Mouse (Mus musculus) monocyte, adult 5-6 weeks (primary cell): ENCODE measurements around the gene Hist1h2ah. TPM values are rescaled to one million over a fixed set of nuclear protein-coding genes. Genes with fewer than 3 reads are reported as not detected.
"Not testable (repeated sequence)": the region's sequence is repeated elsewhere in the genome, so short reads cannot be mapped to it uniquely, and the experiment has no call there.

Experiments
- ATAC-seq: fragments of 153-309, 156-312 bp; replicated peaks from 2 replicates; pipeline ENCODE4 v1.8.0; 2017; ENCODE audit warnings: mild to moderate bottlenecking; ENCODE audit not compliant: low TSS enrichment, insufficient number of reproducible peaks, severe bottlenecking, poor library complexity, low FRiP score
- total RNA-seq: library from RNA; stranded (forward); fragments of 200-1000, 200-491, 200-594 nt; gene quantifications from 3 replicates; pipeline ENCODE4 v1.2.3, GENCODE M21; 2017

The Hist1h2ah gene
- total RNA-seq: 11.3 to 37.5 TPM in 2 of 3 replicates, not detected in the other

DNA sequence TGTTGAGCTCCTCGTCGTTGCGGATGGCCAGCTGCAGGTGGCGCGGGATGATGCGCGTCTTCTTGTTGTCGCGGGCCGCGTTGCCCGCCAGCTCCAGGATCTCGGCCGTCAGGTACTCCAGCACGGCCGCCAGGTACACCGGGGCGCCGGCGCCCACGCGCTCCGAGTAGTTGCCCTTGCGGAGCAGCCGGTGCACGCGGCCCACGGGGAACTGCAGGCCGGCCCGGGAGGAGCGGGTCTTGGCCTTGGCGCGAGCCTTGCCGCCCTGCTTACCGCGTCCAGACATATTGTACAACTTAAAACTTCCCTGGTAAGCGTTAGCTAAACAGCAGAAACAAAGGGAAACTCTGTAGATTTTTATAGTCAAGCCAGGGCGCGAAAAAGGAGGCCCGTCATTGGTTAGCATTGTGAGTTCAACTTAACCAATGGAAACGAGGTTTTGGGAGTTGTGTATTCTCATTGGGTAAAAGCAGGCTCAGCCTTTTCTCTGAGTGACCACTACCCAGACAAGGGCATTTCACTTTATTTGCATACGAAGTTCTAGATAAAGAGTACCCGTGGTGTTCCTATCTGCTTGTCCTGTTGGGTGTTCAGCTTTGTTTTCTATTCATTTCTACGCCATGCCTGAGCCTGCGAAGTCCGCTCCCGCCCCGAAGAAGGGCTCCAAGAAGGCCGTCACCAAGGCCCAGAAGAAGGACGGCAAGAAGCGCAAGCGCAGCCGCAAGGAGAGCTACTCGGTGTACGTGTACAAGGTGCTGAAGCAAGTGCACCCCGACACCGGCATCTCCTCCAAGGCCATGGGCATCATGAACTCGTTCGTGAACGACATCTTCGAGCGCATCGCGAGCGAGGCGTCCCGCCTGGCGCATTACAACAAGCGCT, at the start of gene Hist1h2ah, which contains the start of gene Hist1h2bk:
Gene Hist1h2ah, minus strand, starts transcription at position 302 of the 882 bp plus-strand sequence.
Gene Hist1h2bk, plus strand, starts transcription at position 604 of the 882 bp plus-strand sequence.
- peak; percentile 99 for ATAC-seq

DNA sequence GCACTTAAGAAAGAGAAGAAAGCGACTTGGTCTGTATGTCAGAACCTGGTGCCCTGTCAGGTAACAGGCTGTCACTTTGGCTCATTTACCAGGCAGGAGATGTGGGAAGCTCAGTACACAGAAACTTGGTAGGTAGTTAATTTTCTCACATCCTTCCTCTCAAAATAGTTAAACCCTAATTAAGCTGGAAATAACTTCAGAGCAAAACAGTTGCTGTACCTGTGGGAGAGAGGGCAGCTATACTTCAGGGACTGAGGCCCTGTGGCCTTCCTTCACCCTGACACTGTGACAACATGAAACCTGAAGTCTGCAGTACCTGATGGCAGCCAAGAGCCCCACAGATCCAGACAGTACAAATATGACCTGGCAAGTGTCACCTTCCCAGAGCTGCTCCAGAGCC, 48.8 kb upstream of the Hist1h2ah start, which contains the start of gene Vmn1r188:
Gene Vmn1r188, plus strand, starts transcription at position 301 of the 400 bp plus-strand sequence.
- not testable (repeated sequence) for ATAC-seq

DNA sequence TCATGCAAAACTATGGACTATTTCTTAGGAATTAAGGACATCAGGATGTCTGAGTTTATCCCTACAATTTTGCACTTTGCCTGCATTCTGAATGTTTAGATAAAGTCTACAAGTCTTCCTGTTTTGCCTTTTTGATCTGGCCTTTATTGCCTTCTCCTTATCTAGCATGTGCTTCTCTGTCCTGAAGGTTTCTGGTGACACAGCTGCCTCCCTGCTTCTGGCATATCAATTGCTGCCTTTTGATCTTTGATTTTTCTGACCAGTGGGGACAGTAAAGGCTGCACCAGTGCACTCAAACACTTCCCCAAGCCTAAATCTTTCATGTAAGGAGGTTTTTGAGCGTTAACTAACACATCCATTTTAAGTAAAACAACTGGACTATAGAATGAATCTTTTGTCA, 28.1 kb upstream of the Hist1h2ah start:
- ATAC-seq: no peak

DNA sequence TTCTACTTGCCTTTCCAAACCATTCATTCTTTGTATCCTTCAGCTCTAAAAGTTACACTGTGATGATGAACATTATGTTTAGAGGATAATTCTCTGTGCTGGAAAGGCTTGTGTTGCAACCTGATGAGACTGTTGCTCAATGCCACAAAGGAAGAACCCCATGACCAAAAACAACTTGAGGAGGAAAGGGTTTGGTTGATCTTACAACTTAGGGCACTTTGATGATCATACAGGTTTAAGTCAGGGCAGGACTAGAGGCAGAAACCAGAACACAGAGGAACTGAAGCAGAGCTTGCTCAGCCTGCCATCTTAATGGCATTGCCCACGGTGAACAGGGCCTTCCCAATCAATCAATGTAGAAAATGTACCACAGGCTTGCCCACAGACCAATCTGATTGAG, 26.1 kb upstream of the Hist1h2ah start:
- no peak for ATAC-seq

DNA sequence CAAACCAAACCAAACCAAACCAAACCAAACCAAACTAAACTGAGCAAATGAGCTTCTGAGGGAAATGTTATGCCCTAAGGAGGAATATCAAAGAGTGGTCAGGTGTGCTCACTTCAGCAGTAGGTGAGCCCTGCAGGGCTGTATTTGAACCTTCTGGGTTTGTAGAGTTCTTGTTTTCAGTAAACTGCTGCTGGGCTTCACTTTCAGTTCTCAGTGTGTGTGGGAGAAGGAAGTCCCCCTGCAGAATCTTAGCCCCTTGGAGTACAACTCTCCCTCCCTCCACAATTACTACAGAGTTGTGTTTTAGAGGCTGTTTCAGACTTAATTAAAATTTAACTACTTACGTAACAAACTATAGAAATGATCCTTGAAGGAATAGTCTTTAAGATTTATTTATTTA, 18.4 kb upstream of the Hist1h2ah start:
- ATAC-seq: no peak

DNA sequence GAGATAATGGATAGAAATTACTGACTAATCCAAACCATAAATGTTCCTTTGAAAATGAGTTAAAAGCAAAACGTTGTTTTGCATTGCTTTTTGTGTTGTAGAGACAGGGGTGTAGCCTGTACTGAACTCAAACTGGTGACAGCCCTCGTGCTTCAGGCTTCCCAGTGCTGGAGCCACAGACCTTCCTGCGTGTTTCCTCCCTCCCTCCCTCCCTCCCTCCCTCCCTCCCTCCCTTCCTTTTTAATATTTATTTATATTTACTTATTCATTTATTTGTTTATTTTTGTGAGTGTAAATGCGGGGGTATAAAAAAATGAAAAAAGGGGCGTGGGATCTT, 16.1 kb upstream of the Hist1h2ah start:
- no peak for ATAC-seq

DNA sequence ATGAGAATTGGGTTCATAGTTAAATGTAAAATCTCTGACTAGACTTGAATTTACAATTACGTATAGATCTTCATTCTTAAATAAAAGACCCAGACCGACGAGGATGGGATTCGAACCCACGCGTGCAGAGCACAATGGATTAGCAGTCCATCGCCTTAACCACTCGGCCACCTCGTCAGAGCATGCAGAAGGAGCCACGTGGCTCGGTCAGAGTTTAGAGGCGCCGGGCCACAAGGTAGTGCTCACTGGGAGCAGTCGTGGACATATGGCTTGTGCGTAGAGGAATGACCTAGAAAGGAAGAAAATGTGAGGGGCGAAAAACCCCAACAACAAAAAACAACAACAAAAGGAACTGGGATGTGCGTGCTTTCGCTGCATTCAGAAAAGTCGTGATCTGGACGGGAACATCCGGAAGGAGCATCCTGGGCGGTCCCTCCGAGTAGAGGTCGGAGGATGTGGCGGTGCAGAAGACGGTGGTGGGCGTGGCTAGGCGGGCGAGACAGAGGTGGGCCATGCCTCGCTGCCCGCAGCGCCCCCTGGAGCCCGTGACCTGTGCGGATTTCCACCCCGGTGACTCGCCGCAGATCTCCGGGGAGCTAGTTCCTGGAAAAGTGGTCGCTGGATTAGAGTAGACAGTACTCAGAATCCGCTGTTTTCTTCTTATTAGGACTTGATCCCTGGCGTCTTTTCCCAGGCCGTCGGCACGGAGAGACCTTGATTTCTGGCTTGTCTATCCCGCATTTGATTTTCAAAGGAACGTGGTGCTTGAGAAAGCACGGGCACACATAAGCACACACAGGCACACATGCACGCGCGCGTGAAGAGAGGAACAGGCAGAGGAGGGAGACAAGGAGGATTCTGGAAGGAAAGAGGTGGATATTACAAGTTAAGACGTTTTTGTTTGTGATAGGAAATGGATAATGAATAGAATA, 15.5 kb upstream of the Hist1h2ah start:
- ATAC-seq: peak; percentile 88

DNA sequence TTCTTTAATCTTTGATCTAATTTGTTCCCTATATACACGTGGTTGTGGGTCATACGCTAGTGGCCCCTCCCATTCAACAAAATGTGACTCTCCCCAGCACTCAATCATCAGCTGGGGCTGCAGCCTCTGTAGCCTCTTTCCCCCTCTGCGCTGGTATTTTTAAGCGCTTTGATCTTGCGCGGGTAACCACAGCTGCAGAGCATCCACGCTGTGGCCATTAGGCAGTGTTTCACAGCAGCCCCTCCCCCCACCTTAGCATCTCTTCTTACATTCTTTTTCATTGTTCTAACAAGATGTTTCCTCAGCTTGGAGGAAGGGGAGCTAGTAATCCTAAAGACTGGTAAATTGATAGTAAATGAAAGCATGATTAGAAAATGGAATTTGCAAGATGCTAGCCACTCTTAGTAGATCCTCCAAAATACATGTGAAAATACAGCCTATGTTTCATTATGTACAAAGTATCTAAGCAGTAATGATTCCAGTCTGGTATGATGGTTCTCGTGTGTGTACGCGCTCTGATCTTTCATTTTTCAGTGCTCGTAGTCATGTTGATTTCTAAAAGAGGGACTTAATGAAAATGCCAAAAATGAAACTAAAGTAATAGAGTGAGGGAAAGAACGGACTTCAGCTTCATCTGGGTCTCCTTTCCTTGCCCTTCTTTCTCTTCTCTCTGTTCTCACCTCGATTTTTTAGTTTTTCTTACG, 14.5 kb upstream of the Hist1h2ah start:
- 0 out of 2 replicates have a peak, but pooled peaks have one; percentile 15 for ATAC-seq

DNA sequence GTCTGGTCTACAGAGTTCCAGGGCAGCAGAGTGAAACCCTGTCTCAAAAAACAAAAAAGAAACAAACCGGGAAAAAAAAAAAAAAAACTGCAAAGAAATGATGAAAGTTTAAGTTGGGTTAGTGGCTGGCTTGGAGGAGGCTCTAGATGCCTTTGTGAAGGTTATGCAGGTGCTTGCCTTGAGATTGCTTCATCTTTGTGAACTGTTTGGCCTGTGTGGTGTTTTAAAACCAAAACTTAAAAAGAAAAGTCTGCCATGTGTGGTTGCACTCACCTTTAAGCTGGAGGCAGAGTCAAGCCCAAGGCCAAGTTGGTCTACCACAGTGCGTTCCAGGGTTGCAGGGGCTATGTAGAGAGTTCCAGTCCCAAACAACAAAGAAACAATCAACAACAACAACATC, 13.7 kb upstream of the Hist1h2ah start:
- ATAC-seq: no peak

DNA sequence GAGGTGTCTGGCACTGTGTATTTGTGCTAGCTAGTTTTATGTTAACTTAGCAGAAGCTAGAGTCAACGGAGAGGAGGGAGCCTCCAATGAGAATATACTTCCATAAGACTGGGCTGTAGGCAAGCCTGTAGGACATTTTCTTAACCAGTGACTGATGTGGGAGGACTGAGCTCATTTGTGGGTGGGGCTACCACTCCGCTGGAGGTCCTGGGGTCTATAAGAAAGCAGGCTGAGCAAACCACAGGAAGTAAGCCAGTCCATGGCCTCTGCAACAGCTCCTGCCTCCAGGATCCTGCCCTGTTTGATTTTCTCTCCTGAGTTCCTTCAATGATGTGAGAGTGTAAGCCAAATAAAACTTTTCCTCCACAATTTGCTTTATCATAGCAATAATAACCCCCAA, 9.9 kb upstream of the Hist1h2ah start:
- no peak for ATAC-seq

DNA sequence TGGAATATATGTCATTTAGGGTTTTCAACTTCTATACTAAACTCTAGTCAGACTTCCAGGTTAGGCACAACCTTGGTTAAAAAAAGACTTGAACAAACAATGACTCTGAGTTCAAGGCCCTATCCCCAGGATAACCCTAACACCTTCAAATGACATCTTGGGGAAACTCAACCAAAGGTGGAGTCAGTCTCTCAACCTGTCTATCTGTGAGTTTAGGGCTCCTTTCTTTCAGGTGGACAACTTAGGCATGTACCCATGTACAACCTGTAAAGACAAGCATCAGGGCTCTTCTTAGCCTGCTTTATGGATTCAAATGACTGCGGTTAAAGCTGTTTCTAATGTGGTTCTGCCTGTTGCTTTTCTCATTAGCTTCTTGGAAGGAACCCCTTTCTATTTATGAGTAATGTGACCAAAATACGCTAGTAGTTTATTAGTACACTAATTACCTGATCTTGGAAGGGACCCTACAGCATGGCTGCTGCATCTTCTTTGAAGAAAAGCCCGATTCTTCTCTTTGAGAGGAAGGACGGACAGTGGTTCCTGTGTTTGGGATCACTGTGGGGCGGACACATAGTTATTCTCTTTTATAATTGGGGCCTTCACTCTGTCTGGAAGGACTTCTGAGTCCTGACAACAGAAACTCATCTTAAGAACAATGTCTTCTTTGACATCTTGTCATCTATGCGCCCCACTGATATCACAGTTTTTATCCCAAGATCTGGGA, 9.2 kb upstream of the Hist1h2ah start:
- no peak for ATAC-seq

DNA sequence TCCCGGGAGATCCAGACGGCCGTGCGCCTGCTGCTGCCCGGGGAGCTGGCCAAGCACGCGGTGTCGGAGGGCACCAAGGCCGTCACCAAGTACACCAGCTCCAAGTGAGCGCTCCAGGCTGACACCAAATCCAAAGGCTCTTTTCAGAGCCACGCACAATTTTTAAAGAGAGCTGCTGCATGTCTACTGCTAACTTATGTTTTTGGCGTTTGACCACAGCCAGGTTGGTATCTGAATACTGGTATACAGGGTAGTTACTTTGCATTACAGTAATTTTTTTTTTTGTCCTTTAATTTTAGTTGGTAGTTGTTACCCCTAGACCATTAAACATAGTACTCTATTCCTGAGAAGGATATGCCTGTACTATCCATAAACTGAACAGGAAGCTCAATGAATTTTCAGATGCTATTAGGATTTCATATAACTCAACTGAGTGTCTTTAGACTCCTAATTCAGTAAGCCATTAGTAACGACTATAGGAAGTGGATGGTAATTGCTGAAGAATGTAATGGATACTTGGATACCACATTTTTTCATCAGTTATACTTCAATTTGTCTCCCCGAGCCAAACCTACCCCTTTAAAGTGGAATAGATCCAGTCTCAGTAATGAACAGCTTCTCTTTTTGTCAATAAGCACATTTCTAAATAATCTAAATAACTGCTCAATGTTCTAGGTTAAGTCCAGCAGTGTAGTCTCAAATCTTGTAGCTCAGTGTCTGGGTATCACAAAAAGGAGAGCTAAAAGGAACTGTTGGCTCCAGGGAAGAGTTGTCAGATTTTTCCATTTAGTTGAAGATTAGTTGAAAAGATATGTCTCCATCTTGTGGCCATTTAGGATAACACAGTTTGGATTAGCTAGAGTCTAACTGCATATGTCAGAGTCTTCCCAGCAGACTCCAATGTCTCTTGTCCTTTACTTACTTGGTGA, 8.4 kb upstream of the Hist1h2ah start:
- ATAC-seq: 0 out of 2 replicates have a peak, but pooled peaks have one; percentile 11

DNA sequence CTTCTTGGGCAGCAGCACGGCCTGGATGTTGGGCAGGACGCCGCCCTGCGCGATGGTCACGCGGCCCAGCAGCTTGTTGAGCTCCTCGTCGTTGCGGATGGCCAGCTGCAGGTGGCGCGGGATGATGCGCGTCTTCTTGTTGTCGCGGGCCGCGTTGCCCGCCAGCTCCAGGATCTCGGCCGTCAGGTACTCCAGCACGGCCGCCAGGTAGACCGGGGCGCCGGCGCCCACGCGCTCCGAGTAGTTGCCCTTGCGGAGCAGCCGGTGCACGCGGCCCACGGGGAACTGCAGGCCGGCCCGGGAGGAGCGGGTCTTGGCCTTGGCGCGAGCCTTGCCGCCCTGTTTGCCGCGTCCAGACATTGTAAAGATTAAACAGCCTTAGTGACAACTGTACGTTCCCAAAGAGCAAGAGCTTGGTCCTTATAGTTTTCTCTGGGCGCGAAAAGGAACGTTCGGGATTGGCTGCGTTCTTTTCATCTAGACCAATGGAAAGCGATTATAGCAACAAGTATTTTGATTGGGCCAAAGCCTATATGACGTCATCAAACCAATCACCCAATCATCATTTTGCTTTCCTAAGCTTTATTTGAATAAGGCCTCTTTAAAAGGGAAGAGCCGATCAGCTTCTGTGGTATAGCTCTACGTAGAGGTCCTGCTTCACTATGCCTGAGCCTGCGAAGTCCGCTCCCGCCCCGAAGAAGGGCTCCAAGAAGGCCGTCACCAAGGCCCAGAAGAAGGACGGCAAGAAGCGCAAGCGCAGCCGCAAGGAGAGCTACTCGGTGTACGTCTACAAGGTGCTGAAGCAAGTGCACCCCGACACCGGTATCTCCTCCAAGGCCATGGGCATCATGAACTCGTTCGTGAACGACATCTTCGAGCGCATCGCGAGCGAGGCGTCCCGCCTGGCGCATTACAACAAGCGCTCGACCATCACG, 7.5 kb upstream of the Hist1h2ah start, which contains the start of the genes Hist1h2ag and Hist1h2bj:
Gene Hist1h2ag, minus strand, starts transcription at position 377 of the 935 bp plus-strand sequence.
Gene Hist1h2bj, plus strand, starts transcription at position 647 of the 935 bp plus-strand sequence.
- peak; percentile 83 for ATAC-seq

DNA sequence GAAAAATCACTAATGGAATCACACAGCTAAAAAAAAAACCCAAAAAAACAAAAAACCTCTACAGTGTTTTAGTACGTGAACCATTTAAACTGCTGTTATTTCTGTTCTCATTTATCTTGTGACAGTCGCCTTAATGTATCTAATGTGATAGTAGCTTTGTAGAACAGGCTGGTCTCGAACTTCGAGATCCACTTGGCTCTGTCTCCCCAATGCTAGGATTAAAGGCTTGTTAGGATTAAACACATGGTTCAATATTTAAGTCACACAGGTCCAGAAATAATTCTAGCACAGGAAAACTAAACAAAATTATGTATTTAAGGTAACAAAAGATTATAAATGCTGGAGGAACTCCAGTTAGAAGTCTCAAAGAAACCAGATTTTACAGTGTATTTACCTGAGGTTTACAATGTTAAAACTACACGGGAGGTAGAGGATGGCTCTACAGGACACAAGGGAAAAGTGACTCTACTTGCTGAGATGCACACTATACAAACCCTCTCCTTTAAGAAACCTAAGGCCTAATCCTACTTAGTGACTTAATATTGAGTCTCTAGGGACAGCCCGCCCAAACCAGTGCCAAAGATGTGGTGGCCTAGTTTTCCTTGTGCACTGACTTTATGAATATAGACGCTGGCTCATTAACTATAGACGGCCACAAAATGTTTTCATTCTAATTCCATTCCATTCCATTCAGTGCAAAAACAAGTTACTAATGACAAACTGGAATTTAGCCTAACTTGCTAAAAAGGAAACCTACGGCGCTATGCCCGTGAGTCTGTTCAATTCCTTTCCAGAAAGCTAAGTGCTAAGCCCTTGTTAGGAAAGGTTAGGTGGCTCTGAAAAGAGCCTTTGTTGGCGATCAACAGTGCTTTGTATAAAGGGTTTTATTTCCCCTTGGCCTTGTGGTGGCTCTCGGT, 6.5 kb upstream of the Hist1h2ah start:
- no peak for ATAC-seq

DNA sequence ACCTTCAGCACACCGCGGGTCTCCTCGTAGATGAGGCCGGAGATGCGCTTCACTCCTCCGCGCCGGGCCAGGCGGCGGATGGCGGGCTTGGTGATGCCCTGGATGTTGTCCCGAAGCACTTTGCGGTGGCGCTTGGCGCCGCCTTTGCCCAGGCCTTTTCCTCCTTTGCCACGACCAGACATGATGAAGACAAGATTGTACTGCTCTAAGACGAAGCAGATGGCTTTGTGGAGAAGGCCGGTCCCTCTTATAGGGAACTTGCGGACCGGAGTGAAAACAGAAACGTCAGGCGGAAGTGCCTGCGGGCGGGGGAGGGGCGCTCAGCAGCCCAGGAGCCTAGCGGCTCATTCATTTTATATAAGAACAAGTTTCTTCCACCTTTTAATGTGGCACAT, 5.8 kb upstream of the Hist1h2ah start, which contains the start of gene Hist1h4i:
Gene Hist1h4i, minus strand, starts transcription at position 221 of the 395 bp plus-strand sequence.
- ATAC-seq: peak; percentile 84
